Mouse (Mus musculus): Measurements from ENCODE around the gene Mrgpra6. TPM values are rescaled to one million over a fixed set of nuclear protein-coding genes. Genes with fewer than 3 reads are reported as not detected.

The Mrgpra6 gene
- polyA plus RNA-seq, 1 experiment = not detected

DNA sequence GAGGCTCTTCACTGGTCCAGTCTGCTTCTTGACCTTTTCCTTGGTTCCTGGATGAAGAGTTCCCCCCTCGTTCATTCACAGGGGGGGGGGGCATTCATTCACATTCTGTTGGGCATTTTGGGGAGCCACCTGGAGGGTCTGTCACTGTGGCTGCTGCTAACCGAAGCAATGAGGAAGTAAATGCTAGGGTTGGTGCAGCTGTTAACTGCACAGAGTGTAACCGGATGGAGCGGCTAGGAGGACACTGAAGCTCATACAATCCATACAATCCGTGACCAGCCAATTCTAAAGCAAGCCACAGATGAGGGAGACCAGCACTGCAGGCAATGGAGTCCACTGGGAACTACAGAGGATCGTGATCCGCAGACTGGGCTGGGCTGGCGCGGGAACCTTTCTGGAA is 47.0 kb downstream of the Mrgpra6 start:
- no peaks in the 10 kb centered on the region for H3K36me3 ChIP-seq (ENCODE audit: control insufficient read depth, insufficient read depth, low read length)
- no peak overlapping the region for H3K4me3 ChIP-seq (ENCODE audit: control insufficient read depth, low read depth, low read length)
- no peaks in the 10 kb centered on the region for H3K27me3 ChIP-seq (ENCODE audit: control insufficient read depth, insufficient read depth, low read length)
- H3K4me1 ChIP-seq (ENCODE audit: control insufficient read depth, insufficient read depth, low read length) = no peaks in the 10 kb centered on the region
- TF ChIP-seq CTCF (IDR thresholded peaks at IDR 0.05; ENCODE audit: control insufficient read depth, insufficient read depth, insufficient replicate concordance, low read depth, low read length) (no peak), POLR2A (IDR thresholded peaks at IDR 0.05; ENCODE audit: control insufficient read depth, low read depth, low read length) (no peak)
- H3K27ac ChIP-seq (ENCODE audit: control insufficient read depth, insufficient read depth, low read depth, low read length) = no peak overlapping the region

DNA sequence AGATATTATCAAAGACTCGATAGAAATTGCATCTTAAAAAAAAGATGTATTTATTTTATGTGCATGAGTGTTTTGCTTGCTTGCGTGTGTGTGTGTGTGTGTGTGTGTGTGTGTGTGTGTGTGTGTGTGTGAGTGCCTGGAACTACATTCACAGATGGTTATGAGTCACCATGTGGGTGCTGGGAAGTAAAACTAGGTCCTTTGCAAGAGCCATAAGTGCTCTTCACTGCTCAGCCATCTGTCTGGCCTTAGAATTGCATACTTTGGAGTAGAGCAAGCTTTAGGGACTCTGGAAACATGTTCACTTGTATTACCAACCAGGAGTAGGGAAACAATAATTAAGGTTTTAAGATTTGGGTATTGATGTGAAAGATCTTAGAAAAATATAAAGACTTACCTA is 48.9 kb downstream of the Mrgpra6 start:
- H3K4me1 ChIP-seq (ENCODE audit: control insufficient read depth, insufficient read depth, low read length) = no peaks in the 10 kb centered on the region
- H3K27me3 ChIP-seq (ENCODE audit: control insufficient read depth, insufficient read depth, low read length) = no peaks in the 10 kb centered on the region
- no peaks in the 10 kb centered on the region for H3K36me3 ChIP-seq (ENCODE audit: control insufficient read depth, insufficient read depth, low read length)
- no peak overlapping the region for H3K27ac ChIP-seq (ENCODE audit: control insufficient read depth, insufficient read depth, low read depth, low read length)
- no peak overlapping the region for H3K4me3 ChIP-seq (ENCODE audit: control insufficient read depth, low read depth, low read length)
- TF ChIP-seq POLR2A (IDR thresholded peaks at IDR 0.05; ENCODE audit: control insufficient read depth, low read depth, low read length) (no peak), CTCF (IDR thresholded peaks at IDR 0.05; ENCODE audit: control insufficient read depth, insufficient read depth, insufficient replicate concordance, low read depth, low read length) (no peak)

GRCm38 (mm10) chr7:47155396-47155795 is 49.3 kb downstream of the Mrgpra6 start:
- H3K27ac ChIP-seq (ENCODE audit: control insufficient read depth, insufficient read depth, low read depth, low read length) = no peak overlapping the region
- no peaks in the 10 kb centered on the region for H3K4me1 ChIP-seq (ENCODE audit: control insufficient read depth, insufficient read depth, low read length)
- H3K27me3 ChIP-seq (ENCODE audit: control insufficient read depth, insufficient read depth, low read length) = no peaks in the 10 kb centered on the region
- TF ChIP-seq POLR2A (IDR thresholded peaks at IDR 0.05; ENCODE audit: control insufficient read depth, low read depth, low read length) = no peak
- peak; percentile 46 for TF ChIP-seq CTCF (IDR thresholded peaks at IDR 0.05; ENCODE audit: control insufficient read depth, insufficient read depth, insufficient replicate concordance, low read depth, low read length)
- H3K4me3 ChIP-seq (ENCODE audit: control insufficient read depth, low read depth, low read length) = no peak overlapping the region
- H3K36me3 ChIP-seq (ENCODE audit: control insufficient read depth, insufficient read depth, low read length) = no peaks in the 10 kb centered on the region

DNA sequence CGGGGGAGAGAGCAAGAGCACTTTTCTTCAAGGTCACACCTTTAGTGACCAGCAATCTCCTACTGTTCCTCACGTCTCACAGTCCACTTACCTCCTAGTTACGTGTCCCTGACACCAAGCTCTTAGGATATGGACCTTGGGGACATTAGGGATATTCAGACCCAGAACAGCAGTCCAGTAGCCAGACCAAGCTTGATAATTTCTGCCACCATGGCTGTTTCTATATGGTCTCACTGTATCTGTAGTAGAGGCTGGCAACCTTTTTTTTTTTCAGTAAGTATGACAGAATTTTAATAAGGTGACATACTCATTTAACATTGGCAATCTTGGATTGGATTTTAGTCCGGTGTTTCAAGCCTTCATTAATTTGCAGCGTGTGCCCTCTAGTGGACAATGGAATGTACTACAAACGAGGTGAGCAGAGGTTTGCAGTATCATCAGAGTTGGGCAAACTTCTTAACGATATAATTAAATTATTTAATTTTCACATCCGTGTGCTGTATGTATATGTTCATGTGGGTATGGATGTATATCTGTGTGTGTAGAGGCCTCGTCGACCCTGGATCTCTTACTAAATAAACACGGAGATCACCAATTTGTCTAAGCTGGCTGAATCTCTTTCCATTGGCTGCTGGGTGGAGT is 54.2 kb downstream of the Mrgpra6 start:
- Histone ChIP-seq H3K4me3 (ENCODE audit: control insufficient read depth, low read depth, low read length) (no peak overlapping the region), H3K27me3 (ENCODE audit: control insufficient read depth, insufficient read depth, low read length) (no peaks in the 10 kb centered on the region), H3K27ac (ENCODE audit: control insufficient read depth, insufficient read depth, low read depth, low read length) (no peak overlapping the region), H3K4me1 (ENCODE audit: control insufficient read depth, insufficient read depth, low read length) (no peaks in the 10 kb centered on the region), H3K36me3 (ENCODE audit: control insufficient read depth, insufficient read depth, low read length) (no peaks in the 10 kb centered on the region)
- TF ChIP-seq POLR2A (IDR thresholded peaks at IDR 0.05; ENCODE audit: control insufficient read depth, low read depth, low read length) (no peak), CTCF (IDR thresholded peaks at IDR 0.05; ENCODE audit: control insufficient read depth, insufficient read depth, insufficient replicate concordance, low read depth, low read length) (no peak; the same call in 1 of the 2 replicates)

- Histone ChIP-seq H3K4me1 (ENCODE audit: control insufficient read depth, insufficient read depth, low read length) (no peaks in the 10 kb centered on the region), H3K27me3 (ENCODE audit: control insufficient read depth, insufficient read depth, low read length) (no peaks in the 10 kb centered on the region), H3K4me3 (ENCODE audit: control insufficient read depth, low read depth, low read length) (no peak overlapping the region), H3K36me3 (ENCODE audit: control insufficient read depth, insufficient read depth, low read length) (no peaks in the 10 kb centered on the region), H3K27ac (ENCODE audit: control insufficient read depth, insufficient read depth, low read depth, low read length) (no peak overlapping the region)
- TF ChIP-seq CTCF (IDR thresholded peaks at IDR 0.05; ENCODE audit: control insufficient read depth, insufficient read depth, insufficient replicate concordance, low read depth, low read length) (no peak), POLR2A (IDR thresholded peaks at IDR 0.05; ENCODE audit: control insufficient read depth, low read depth, low read length) (no peak)
Measured at GRCm38 (mm10) chr7:47148298-47148697, 56.4 kb downstream of the Mrgpra6 start.

DNA sequence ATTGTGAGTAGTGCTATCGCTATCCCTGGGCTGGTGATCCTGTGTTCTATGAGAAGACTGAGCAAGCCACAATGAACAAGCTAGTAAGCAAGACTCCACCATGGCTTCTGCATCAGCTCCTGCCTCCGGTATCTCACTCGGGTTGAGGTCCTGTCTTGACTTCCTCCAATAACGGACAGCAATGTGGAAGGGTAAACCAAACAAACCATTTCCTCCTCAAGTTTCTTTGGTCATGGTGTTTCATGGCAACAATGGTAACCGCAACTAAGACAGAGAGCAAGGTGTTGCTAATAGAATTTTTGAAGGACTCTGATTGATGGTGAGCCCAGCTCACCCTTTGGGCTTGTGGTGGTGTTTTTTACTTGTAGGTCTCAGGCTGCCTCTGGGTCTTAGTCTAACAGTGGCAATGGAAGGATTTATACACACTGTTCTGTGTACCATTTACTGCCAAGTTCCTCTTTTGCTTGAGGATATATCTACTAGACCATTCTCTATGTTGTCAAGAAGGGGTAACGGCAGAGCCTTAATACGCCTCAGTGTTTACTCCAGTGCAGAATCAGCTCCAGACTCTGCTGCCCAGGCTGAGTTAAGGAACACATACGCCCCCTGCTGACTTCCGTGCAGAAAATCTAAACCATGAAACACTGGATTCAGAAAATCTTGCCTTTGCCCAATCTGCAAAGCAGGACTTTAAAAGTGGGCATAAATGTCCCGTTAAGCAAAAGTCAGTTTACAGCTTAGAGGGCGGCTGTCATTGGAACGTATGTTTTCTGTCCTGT is 58.5 kb downstream of the Mrgpra6 start:
- H3K27ac ChIP-seq (ENCODE audit: control insufficient read depth, insufficient read depth, low read depth, low read length) = no peak overlapping the region
- no peaks in the 10 kb centered on the region for H3K36me3 ChIP-seq (ENCODE audit: control insufficient read depth, insufficient read depth, low read length)
- no peaks in the 10 kb centered on the region for H3K27me3 ChIP-seq (ENCODE audit: control insufficient read depth, insufficient read depth, low read length)
- H3K4me3 ChIP-seq (ENCODE audit: control insufficient read depth, low read depth, low read length) = no peak overlapping the region
- TF ChIP-seq CTCF (IDR thresholded peaks at IDR 0.05; ENCODE audit: control insufficient read depth, insufficient read depth, insufficient replicate concordance, low read depth, low read length) (0 out of 2 replicates have a peak, but pooled peaks have one; percentile 17), POLR2A (IDR thresholded peaks at IDR 0.05; ENCODE audit: control insufficient read depth, low read depth, low read length) (no peak)
- H3K4me1 ChIP-seq (ENCODE audit: control insufficient read depth, insufficient read depth, low read length) = no peaks in the 10 kb centered on the region

- TF ChIP-seq CTCF (IDR thresholded peaks at IDR 0.05; ENCODE audit: control insufficient read depth, insufficient read depth, insufficient replicate concordance, low read depth, low read length) = no peak
- no peak for TF ChIP-seq POLR2A (IDR thresholded peaks at IDR 0.05; ENCODE audit: control insufficient read depth, low read depth, low read length)
- H3K27me3 ChIP-seq (ENCODE audit: control insufficient read depth, insufficient read depth, low read length) = no peaks in the 10 kb centered on the region
- no peaks in the 10 kb centered on the region for H3K36me3 ChIP-seq (ENCODE audit: control insufficient read depth, insufficient read depth, low read length)
- no peak overlapping the region for H3K4me3 ChIP-seq (ENCODE audit: control insufficient read depth, low read depth, low read length)
- H3K4me1 ChIP-seq (ENCODE audit: control insufficient read depth, insufficient read depth, low read length) = no peaks in the 10 kb centered on the region
- no peak overlapping the region for H3K27ac ChIP-seq (ENCODE audit: control insufficient read depth, insufficient read depth, low read depth, low read length)
Measured at GRCm38 (mm10) chr7:47144299-47144698, 60.4 kb downstream of the Mrgpra6 start.
